Mouse (Mus musculus) spleen, postnatal 14 days (tissue): ENCODE results near the gene Syt1.

Experiments
- DNase-seq, 2 experiments: peaks; one replicate each; pipeline ENCODE4 v3.0.0; 2021 to 2022; ENCODE audit warnings: low spot score in 2 of 2

Syt1 gene

GRCm38 (mm10) chr10:108885769-108886168 lies 125.0 kb downstream of the Syt1 start:
- no peak for DNase-seq

GRCm38 (mm10) chr10:108884520-108884919 lies 126.3 kb downstream of the Syt1 start:
- no peak for DNase-seq

GRCm38 (mm10) chr10:108880372-108880771 lies 130.4 kb downstream of the Syt1 start:
- no peak for DNase-seq

- no peak for DNase-seq
Measured at GRCm38 (mm10) chr10:108875730-108876129, 135.1 kb downstream of the Syt1 start.

- no peak for DNase-seq
Measured at GRCm38 (mm10) chr10:108874687-108875086, 136.1 kb downstream of the Syt1 start.

GRCm38 (mm10) chr10:108872359-108872758 lies 138.4 kb downstream of the Syt1 start:
- no peak for DNase-seq

- DNase-seq: no peak
Measured at GRCm38 (mm10) chr10:108870586-108870985, 140.2 kb downstream of the Syt1 start.

GRCm38 (mm10) chr10:108868136-108868535 lies 142.6 kb downstream of the Syt1 start:
- DNase-seq: no peak

GRCm38 (mm10) chr10:108867202-108867601 lies 143.6 kb downstream of the Syt1 start:
- DNase-seq: no peak

- DNase-seq: no peak
Measured at GRCm38 (mm10) chr10:108865586-108865985, 145.2 kb downstream of the Syt1 start.

GRCm38 (mm10) chr10:108855986-108856385 lies 154.8 kb downstream of the Syt1 start:
- DNase-seq: no peak

GRCm38 (mm10) chr10:108852757-108853156 lies 158.0 kb downstream of the Syt1 start:
- no peak for DNase-seq

- no peak for DNase-seq
Measured at GRCm38 (mm10) chr10:108837434-108837833, 173.3 kb downstream of the Syt1 start.

GRCm38 (mm10) chr10:108832248-108832647 lies 178.5 kb downstream of the Syt1 start:
- no peak for DNase-seq

GRCm38 (mm10) chr10:108831801-108832200 lies 179.0 kb downstream of the Syt1 start:
- no peak for DNase-seq

GRCm38 (mm10) chr10:108822273-108822672 lies 188.5 kb downstream of the Syt1 start:
- no peak for DNase-seq

- no peak for DNase-seq
Measured at GRCm38 (mm10) chr10:108815339-108815738, 195.4 kb downstream of the Syt1 start.

- no peak for DNase-seq
Measured at GRCm38 (mm10) chr10:108804380-108804779, 206.4 kb downstream of the Syt1 start.

- DNase-seq: no peak
Measured at GRCm38 (mm10) chr10:108800776-108801175, 210.0 kb downstream of the Syt1 start.

- no peak for DNase-seq
Measured at GRCm38 (mm10) chr10:108798826-108799225, 212.0 kb downstream of the Syt1 start.

GRCm38 (mm10) chr10:108782817-108783216 lies 228.0 kb downstream of the Syt1 start:
- DNase-seq: no peak

GRCm38 (mm10) chr10:108780614-108781013 lies 230.2 kb downstream of the Syt1 start:
- no peak for DNase-seq

- DNase-seq: no peak
Measured at GRCm38 (mm10) chr10:108776735-108777134, 234.0 kb downstream of the Syt1 start.

- no peak for DNase-seq
Measured at GRCm38 (mm10) chr10:108771081-108771480, 239.7 kb downstream of the Syt1 start.

GRCm38 (mm10) chr10:108765564-108765963 lies 245.2 kb downstream of the Syt1 start:
- DNase-seq: no peak
